Mouse (Mus musculus) midbrain, embryonic 13.5 days (tissue): ENCODE data around the gene Cbx3. TPM values are rescaled to one million over a fixed set of nuclear protein-coding genes. Genes with fewer than 3 reads are reported as not detected.

Source experiments
- ATAC-seq: fragments of 200-750 bp; cut with Nextera tagmentation; 2 replicates; pipeline ENCODE4 v1.8.0; 2017; ENCODE audit warnings: mild to moderate bottlenecking, moderate TSS enrichment, moderate library complexity
- H3K27ac ChIP-seq: fragments of 300-500 bp; sonication (generic); 2 replicates; pipeline ENCODE4 v1.5.1; 2015; ENCODE audit warnings: inconsistent platforms, mild to moderate bottlenecking, moderate library complexity
- H3K27me3 ChIP-seq: fragments of 300-500 bp; sonication (generic); 2 replicates; pipeline ENCODE4 v1.6.1; 2015; ENCODE audit warnings: mild to moderate bottlenecking, inconsistent platforms
- H3K36me3 ChIP-seq: fragments of 300-500 bp; sonication (generic); 2 replicates; pipeline ENCODE4 v1.6.1; 2015; ENCODE audit warnings: mild to moderate bottlenecking, inconsistent platforms
- H3K4me1 ChIP-seq: fragments of 300-500 bp; sonication (generic); replicated peaks from 2 replicates; pipeline ENCODE4 v1.6.1; 2015; ENCODE audit warnings: inconsistent platforms
- H3K4me2 ChIP-seq: fragments of 300-500 bp; sonication (generic); replicated peaks from 2 replicates; pipeline ENCODE4 v1.6.1; 2015; ENCODE audit warnings: moderate library complexity, mild to moderate bottlenecking, inconsistent platforms
- H3K4me3 ChIP-seq: fragments of 300-500 bp; sonication (generic); replicated peaks from 2 replicates; pipeline ENCODE4 v1.5.1; 2015; ENCODE audit warnings: mild to moderate bottlenecking, inconsistent platforms
- H3K9ac ChIP-seq: fragments of 300-500 bp; sonication (generic); replicated peaks from 2 replicates; pipeline ENCODE4 v1.6.1; 2015; ENCODE audit warnings: mild to moderate bottlenecking, inconsistent platforms
- H3K9me3 ChIP-seq: fragments of 300-500 bp; sonication (generic); 2 replicates; pipeline ENCODE4 v1.6.1; 2016; ENCODE audit warnings: mild to moderate bottlenecking, inconsistent platforms
- WGBS: fragments of 180-500 bp; shearing (Covaris S2); methylation state at CpG from one replicate; pipeline ENCODE4 v1.1.7; 2015; 5-methylcytosine and 5-hydroxymethylcytosine counted together
- polyA plus RNA-seq: library from polyadenylated mRNA; unstranded; fragments of >200 nt; fragmentation: Nextera tagmentation; extraction: Ambion mirVana; gene quantifications from 2 replicates; pipeline ENCODE4 v1.2.1, GENCODE M21; 2015

The Cbx3 gene
- 593 and 670 TPM in 2 replicates for polyA plus RNA-seq

GRCm38 (mm10) chr6:51470311-51471178, at the start of gene Cbx3:
Cbx3 (plus strand) TSS chr6:51470360.
- peak within 1 kb of the TSS; percentile 90 for H3K4me3 ChIP-seq
- H3K4me1 ChIP-seq, result peaks cover 46% of the 10 kb centered on the region
- peak within 1 kb of the TSS; percentile 100 for H3K27ac ChIP-seq
- no peaks in the 10 kb centered on the region for H3K9me3 ChIP-seq
- under 1% methylated on average over 77 of the region's 99 CpGs for WGBS
- no peaks in the 10 kb centered on the region for H3K27me3 ChIP-seq
- H3K9ac ChIP-seq, result peak within 1 kb of the TSS; percentile 99
- peak; percentile 83 for ATAC-seq
- H3K4me2 ChIP-seq, result peak within 1 kb of the TSS; percentile 84
- H3K36me3 ChIP-seq, result peaks cover 40% of the 10 kb centered on the region

GRCm38 (mm10) chr6:51423466-51424122, 46.6 kb upstream of the Cbx3 start:
- Histone ChIP-seq H3K36me3 (no peaks in the 10 kb centered on the region), H3K9ac (no peak overlapping the region), H3K4me1 (peaks cover 7% of the 10 kb centered on the region; the same call in 1 of the 2 replicates), H3K4me3 (no peak overlapping the region), H3K4me2 (no peak overlapping the region), H3K9me3 (no peaks in the 10 kb centered on the region), H3K27me3 (0 out of 2 replicates have a peak, but pooled peaks cover 2% of the 10 kb centered on the region), H3K27ac (no peak overlapping the region)
- 53% methylated on average over 11 of the region's 11 CpGs for WGBS
- no peak for ATAC-seq

- Histone ChIP-seq H3K9ac (no peak overlapping the region), H3K4me3 (no peak overlapping the region), H3K27ac (no peak overlapping the region), H3K36me3 (no peaks in the 10 kb centered on the region), H3K27me3 (0 out of 2 replicates have a peak, but pooled peaks cover 2% of the 10 kb centered on the region), H3K4me1 (peaks cover 7% of the 10 kb centered on the region; the same call in 1 of the 2 replicates), H3K9me3 (no peaks in the 10 kb centered on the region), H3K4me2 (no peak overlapping the region)
- 94% methylated on average over 2 of the region's 2 CpGs for WGBS
- no peak for ATAC-seq
These were observed 45.6 kb upstream of the Cbx3 start for GRCm38 (mm10) chr6:51424537-51424936.

DNA sequence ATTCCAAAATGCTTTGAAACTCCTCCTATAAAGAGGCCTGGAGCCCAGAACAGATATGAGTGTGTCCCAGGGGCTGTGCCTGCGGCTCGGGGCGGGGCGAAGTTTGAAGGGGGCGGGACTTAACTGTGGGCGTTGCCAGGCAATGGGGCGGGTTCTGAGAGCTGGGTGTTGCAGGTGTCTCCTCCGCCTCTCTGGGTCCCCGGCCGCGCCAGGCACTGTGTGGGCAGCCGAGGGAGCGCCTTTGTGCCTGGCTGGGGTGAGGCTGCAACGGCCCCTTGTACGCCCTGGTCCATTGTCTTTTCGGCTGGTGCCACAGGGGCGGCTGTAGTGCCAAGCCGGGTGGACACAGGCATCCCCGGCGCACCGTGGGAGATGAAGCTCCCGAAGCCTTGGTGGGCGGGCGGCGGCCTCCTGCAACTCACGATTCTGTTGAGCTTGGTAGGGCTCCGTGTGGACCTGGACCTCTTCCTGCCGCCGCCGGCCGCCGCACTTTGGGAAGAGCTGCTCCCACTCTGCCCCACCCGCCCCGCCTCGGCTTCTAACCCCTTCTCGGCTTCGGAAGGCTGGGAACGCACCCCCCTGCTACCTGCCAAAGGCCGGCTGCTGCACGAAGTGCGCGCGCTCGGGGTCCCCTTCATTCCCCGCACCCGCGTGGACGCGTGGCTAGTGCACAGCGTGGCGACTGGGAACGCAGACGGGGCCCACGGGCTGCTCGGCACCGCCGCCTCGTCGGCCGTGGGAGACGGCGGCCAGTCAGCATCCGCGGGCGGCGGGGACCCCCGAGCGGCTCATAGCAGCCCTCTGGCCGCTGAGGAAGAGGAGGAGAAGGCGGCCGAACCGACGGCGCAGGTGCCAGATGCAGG, 37.4 kb upstream of the Cbx3 start, which contains the start of gene Nfe2l3:
TSS of gene Nfe2l3 (plus strand) at position 136 of the 863 bp plus-strand sequence.
- H3K27ac ChIP-seq, result 0 out of 2 replicates have a peak within 1 kb of the TSS, but pooled peaks have one; percentile 35
- ATAC-seq, result peak; percentile 89
- H3K27me3 ChIP-seq, result peaks cover 27% of the 10 kb centered on the region
- no peaks in the 10 kb centered on the region for H3K36me3 ChIP-seq
- no peaks in the 10 kb centered on the region for H3K9me3 ChIP-seq
- peak within 1 kb of the TSS; percentile 78 for H3K9ac ChIP-seq
- peak within 1 kb of the TSS; percentile 87 for H3K4me2 ChIP-seq
- H3K4me3 ChIP-seq, result peak within 1 kb of the TSS; percentile 63
- peaks cover 26% of the 10 kb centered on the region for H3K4me1 ChIP-seq
- WGBS, result under 1% methylated on average over 74 of the region's 74 CpGs

- Histone ChIP-seq H3K4me1 (peaks cover 26% of the 10 kb centered on the region), H3K27ac (no peak overlapping the region), H3K4me3 (peak overlapping the region; percentile 63), H3K9ac (no peak overlapping the region), H3K27me3 (peaks cover 27% of the 10 kb centered on the region), H3K4me2 (peak overlapping the region; percentile 87), H3K36me3 (no peaks in the 10 kb centered on the region), H3K9me3 (no peaks in the 10 kb centered on the region)
- WGBS, result 37% methylated on average over 7 of the region's 7 CpGs
- no peak for ATAC-seq
These were observed 35.9 kb upstream of the Cbx3 start for GRCm38 (mm10) chr6:51434270-51434669.

DNA sequence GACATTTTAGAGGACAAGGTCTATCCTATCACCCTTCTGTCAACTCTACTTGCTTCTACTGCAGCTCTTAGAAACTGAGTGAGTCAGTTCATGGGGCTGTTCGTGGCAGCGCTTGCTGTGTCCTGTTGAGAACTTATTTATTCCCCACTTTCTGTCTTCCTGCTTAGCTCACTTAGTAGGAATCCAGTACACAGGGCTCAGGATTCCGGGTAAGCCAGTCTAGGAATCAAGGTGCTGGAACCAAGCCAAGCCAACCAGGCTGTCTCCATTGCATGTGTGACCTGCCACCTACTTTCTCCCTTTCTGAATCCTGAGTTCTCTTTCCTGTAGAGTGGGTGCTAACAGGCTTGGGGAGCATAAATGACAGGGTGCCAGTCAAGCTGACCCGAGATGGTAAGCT, 32.5 kb upstream of the Cbx3 start:
- Histone ChIP-seq H3K27me3 (peaks cover 24% of the 10 kb centered on the region), H3K4me2 (no peak overlapping the region), H3K36me3 (no peaks in the 10 kb centered on the region), H3K27ac (no peak overlapping the region), H3K9me3 (no peaks in the 10 kb centered on the region), H3K9ac (no peak overlapping the region), H3K4me3 (no peak overlapping the region), H3K4me1 (peaks cover 20% of the 10 kb centered on the region)
- ATAC-seq, result no peak
- WGBS, result 90% methylated on average over 4 of the region's 4 CpGs

GRCm38 (mm10) chr6:51438826-51439330, 31.3 kb upstream of the Cbx3 start:
- Histone ChIP-seq H3K4me2 (no peak overlapping the region), H3K9ac (no peak overlapping the region), H3K4me1 (peaks cover 8% of the 10 kb centered on the region), H3K4me3 (no peak overlapping the region), H3K9me3 (no peaks in the 10 kb centered on the region), H3K27me3 (peaks cover 14% of the 10 kb centered on the region), H3K36me3 (no peaks in the 10 kb centered on the region), H3K27ac (no peak overlapping the region)
- no peak for ATAC-seq
- WGBS, result 85% methylated on average over 9 of the region's 9 CpGs

DNA sequence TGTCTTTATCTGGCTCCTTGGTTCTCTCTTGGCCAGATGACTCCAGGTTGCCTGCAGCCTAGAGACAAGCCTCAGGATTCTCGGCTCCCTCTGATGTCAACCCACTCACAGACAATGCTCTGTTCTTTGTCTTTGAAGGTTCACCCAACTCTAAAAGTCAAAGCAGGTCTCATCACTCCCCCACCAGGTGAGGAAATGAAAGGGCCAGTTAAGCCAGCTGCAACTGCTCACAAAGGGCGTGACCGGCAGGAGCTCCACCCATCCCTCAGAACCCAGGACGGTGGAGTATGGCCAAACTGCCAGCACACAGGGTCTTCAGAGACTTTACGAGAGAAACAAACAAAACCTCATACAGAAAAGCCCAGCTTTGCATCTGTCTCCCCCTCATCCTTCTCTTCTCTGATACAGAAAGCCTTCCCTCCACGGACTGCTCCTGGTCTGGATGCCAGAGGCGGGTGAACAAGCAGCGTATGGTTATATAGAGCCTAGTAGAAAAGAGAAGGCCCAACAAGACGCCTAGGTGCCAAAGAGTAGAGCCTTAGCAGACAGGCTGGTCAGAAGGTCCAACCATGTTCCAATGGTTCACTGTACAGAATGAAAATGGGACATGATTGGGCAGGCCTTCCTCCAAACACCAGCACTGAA, 27.8 kb upstream of the Cbx3 start:
- Histone ChIP-seq H3K4me1 (no peaks in the 10 kb centered on the region), H3K4me2 (no peak overlapping the region), H3K27me3 (no peaks in the 10 kb centered on the region), H3K9me3 (no peaks in the 10 kb centered on the region), H3K9ac (no peak overlapping the region), H3K27ac (no peak overlapping the region), H3K36me3 (no peaks in the 10 kb centered on the region), H3K4me3 (no peak overlapping the region)
- no peak for ATAC-seq
- 68% methylated on average over 9 of the region's 9 CpGs for WGBS

DNA sequence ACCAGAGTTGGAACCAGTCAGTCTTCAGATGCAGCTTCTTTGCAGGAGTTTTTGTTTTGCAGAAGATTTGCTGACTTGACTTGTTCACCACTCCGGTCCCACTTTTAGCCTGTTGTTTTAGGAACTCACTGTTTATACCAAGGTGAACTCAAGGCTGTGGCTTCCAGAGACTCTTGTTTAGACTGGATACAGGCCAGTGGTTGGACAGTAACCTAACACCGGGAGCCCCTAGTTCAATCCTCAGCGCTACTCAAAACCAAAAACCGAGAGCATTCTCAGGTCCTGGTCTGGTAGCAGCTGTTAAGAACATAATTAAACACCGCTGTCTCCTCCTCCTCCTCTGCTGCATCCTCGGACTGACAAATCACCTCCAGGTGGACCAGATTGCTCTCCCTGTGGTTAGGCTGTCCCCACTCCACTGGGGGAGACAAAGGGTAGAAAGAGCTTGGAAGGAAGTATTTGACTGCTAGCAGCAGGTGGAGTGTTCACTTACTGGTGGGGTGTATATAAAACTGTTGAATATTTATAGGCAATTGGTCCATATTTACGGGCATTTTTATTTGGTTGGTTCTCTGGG, 17.1 kb upstream of the Cbx3 start:
- no peaks in the 10 kb centered on the region for H3K4me1 ChIP-seq

GRCm38 (mm10) chr6:51454949-51455348, 15.2 kb upstream of the Cbx3 start:
- WGBS, result 76% methylated on average over 3 of the region's 3 CpGs
- H3K36me3 ChIP-seq, result peaks cover 24% of the 10 kb centered on the region
- H3K4me1 ChIP-seq, result no peaks in the 10 kb centered on the region
- no peak overlapping the region for H3K4me3 ChIP-seq
- no peaks in the 10 kb centered on the region for H3K9me3 ChIP-seq
- no peak for ATAC-seq
- H3K9ac ChIP-seq, result no peak overlapping the region
- no peaks in the 10 kb centered on the region for H3K27me3 ChIP-seq
- no peak overlapping the region for H3K4me2 ChIP-seq
- 0 out of 2 replicates have a peak overlapping the region, but pooled peaks have one; percentile 19 for H3K27ac ChIP-seq

More for the DNA sequence above, 17.1 kb upstream of the Cbx3 start:
- WGBS, result 79% methylated on average over 7 of the region's 7 CpGs
- no peak for ATAC-seq
- Histone ChIP-seq H3K9me3 (no peaks in the 10 kb centered on the region), H3K4me2 (no peak overlapping the region), H3K36me3 (peaks cover 10% of the 10 kb centered on the region), H3K27ac (no peak overlapping the region), H3K9ac (no peak overlapping the region), H3K4me3 (no peak overlapping the region), H3K27me3 (no peaks in the 10 kb centered on the region)

DNA sequence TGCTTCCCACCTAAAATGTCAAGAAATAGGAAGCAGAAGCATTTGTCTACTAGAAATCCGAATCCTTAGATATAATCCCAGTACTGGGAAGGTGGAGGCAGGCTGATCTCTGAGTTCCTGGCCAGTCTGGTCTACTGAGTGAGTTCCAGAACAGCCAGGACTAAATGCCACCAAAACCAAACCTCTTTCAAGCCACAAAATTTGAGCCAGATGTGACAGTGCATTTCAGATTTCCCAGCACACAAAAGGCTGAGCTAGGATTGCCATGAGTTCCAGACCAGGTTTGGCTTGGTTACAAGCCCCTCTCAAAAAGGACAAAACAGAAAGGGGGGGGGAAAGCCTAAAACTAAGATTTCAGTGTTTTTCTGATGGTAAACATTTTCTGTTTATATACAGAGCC, 14.0 kb upstream of the Cbx3 start:
- H3K4me1 ChIP-seq, result no peaks in the 10 kb centered on the region
- no peak overlapping the region for H3K4me3 ChIP-seq
- ATAC-seq, result no peak
- WGBS, result 92% methylated on average over 1 of the region's 1 CpGs
- no peak overlapping the region for H3K27ac ChIP-seq
- no peaks in the 10 kb centered on the region for H3K9me3 ChIP-seq
- no peak overlapping the region for H3K4me2 ChIP-seq
- H3K36me3 ChIP-seq, result peaks cover 33% of the 10 kb centered on the region
- no peaks in the 10 kb centered on the region for H3K27me3 ChIP-seq
- no peak overlapping the region for H3K9ac ChIP-seq
